16 mouse cellular contexts compared by ENCODE assay signal in the genomic region with DNA sequence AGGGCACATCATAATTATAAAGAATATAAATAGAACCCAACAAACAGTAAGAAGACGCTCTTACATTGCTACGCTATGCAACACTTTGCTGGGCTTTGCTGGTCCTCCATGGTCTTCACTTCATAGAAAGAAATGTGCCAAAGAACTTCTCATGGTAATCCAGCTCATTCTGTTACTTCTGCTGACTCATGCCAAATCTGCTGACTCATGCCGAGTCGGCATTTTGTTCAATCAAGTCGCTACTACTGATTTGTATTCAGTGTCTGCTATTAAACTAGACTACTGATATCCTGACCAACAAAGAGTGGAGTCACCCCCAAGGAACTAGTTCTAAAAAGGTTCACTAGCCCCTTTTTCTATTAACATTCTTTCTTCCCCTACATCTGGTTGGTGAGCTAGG. TPM values are rescaled to one million over a fixed set of nuclear protein-coding genes. Genes with fewer than 3 reads are reported as not detected.
"Had no signal": no experiment of that assay in that cellular context is flagged by ENCODE, and none has a peak within 500 bp of the region (broad histone marks: within the 10 kb centered on the region; RNA-seq: fewer than 3 reads in every experiment).

No protein-coding gene starts in this region.

- H3K9ac ChIP-seq: limb, embryonic 13.5 days; liver, embryonic 14.5 days; midbrain, embryonic 13.5 days; neural tube, embryonic 15.5 days had no signal

- H3K27ac ChIP-seq: layer of hippocampus, adult 2 months; limb, embryonic 13.5 days; liver, embryonic 14.5 days; midbrain, embryonic 13.5 days; neural tube, embryonic 15.5 days had no signal

- ATAC-seq: midbrain, embryonic 13.5 days had no signal

- H3K4me3 ChIP-seq: layer of hippocampus, adult 2 months; limb, embryonic 13.5 days; midbrain, embryonic 13.5 days; myocyte; neural tube, embryonic 15.5 days had no signal

- H3K4me2 ChIP-seq: limb, embryonic 13.5 days; midbrain, embryonic 13.5 days; neural tube, embryonic 15.5 days had no signal

- DNase-seq: kidney, postnatal 10 days; kidney, postnatal 4 days; left cerebral cortex, postnatal 4 days; lung, adult 18-20 months; thymus, adult 18-20 months; thymus, postnatal 14 days had no signal

- H3K9me3 ChIP-seq: midbrain, embryonic 13.5 days; neural tube, embryonic 15.5 days had no signal

- H3K27me3 ChIP-seq: limb, embryonic 13.5 days; midbrain, embryonic 13.5 days; neural tube, embryonic 15.5 days had no signal

- H3K4me1 ChIP-seq: midbrain, embryonic 13.5 days; neural tube, embryonic 15.5 days had no signal

- H3K36me3 ChIP-seq: limb, embryonic 13.5 days; midbrain, embryonic 13.5 days; neural tube, embryonic 15.5 days had no signal

RNA-seq across cellular contexts. Expression of gene Irx6, which starts 40.9 kb away (rescaled TPM):
- total RNA-seq: left cerebral cortex, postnatal 4 days; liver, adult 2 months; megakaryocyte-erythroid progenitor cell, adult 5-6 weeks had no signal
- polyA plus RNA-seq: liver, adult 2 months; myocyte; stomach, embryonic 14.5 days; urinary bladder, adult 2 months had no signal
